Mouse (Mus musculus): ENCODE measurements around the gene Hhip. TPM values are rescaled to one million over a fixed set of nuclear protein-coding genes. Genes with fewer than 3 reads are reported as not detected.

Hhip gene
- polyA plus RNA-seq (2015; fragmentation: Illumina TruSeq; extraction: RNeasy Lipid Tissue Mini Kit (QIAGEN cat#74804); ENCODE audit: low read depth, low replicate concordance), result 5.8 TPM

DNA sequence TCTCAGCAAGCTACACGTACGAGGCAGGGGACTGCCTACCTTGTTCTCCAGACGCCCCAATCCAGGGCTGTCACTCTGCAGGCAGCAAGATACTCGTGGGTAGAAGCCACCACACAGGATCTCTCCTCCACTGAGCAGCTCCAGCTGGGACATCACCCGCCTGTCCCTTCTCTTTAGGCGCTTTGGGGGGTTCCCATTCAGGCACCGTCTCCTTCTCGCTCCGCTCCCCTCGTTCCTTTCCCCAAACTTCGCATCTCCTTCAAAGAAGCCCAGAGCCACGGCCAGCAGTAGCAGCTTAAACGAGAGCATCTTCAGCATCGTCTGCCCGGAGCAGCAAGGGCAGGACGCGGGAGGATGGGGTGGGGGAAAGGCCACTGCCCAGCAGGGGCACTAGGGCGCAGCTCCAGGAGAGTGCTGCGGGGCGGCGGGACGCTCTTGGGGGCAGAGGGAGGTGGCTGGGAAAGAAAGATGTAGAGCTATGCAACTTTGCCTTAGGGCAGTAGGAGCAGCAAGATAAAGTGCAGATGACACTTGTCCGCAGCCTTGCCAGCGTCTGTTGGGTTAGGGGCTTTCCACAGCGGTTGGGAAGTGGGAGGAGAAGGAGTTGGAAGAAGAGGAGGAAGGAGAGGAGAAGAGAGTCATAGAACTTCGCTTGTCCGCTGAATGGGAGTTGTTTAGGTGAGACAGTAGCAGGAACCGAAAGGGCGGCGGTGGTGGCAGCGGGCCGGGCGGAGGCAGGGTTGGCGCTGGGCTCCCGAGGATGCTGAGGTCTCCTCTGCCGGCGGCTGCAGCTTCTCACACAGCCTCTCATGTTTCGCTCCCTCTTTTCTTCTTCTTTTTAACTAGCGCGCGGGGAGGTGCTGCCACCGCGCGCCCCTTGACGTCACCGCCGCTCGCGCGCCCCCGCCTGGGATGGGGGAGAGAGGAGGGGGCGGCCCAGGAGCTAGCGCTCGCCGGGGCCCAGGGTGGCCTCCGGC, at the start of gene Hhip:
TSS of gene Hhip (minus strand) at position 809 of the 977 bp plus-strand sequence.

All from brain, adult 10 weeks (tissue).